Mouse (Mus musculus): ENCODE measurements at regions not wholly inside any gene's neighbourhood (a gene's known extent, or its start where the extent isn't known, plus 50 kb on each side); places are given as distances from the start of the nearest gene placed in this dataset.

DNA sequence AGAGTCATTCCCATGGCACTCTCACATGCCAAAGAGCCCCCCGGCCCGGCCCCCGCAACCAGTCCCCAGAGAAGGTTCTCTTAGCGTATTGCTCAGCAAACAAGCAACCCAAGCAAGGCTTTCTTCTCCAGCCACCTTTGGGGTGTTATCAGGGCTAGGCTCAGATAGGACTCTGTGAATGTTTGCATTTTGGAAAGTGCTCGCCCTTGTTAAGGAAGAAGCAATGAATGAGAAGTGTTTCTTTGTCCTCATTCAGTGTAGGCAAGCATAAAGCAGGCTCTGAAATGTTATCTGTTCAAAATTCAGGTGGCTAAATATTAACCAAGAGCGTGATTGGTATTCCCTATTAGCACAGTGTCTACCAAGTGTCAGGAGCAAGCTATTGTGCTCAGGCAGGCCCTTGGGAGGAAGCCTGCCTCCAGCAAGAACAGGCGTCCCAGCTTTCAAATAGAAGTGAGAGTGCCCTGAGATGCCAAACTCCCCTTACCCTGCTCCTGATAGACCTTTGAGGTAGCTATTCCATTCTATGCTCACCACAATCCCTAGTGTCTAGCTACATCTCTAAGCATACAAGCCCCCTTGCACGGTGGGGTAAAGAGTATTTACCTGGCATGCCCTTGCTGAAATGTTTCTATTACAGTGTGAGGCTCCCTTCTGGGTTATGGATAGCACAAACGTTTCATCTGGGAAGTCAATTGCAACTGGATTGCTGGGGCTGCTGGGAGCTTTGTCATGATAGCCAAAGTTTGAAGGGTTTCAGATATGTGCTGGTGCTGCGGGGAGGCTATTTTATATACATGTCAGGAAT, 191.7 kb downstream of the Fam43a start:
- TF ChIP-seq EP300 (optimal IDR thresholded peaks at IDR 0.05), result no peak
- no peak for TF ChIP-seq CTCF (IDR thresholded peaks at IDR 0.05; ENCODE audit: low read depth)

Measured in stomach, postnatal 0 days (tissue).